Mouse (Mus musculus): ENCODE measurements at regions not wholly inside any gene's neighbourhood (a gene's known extent, or its start where the extent isn't known, plus 50 kb on each side); places are given as distances from the start of the nearest gene placed in this dataset.
A peak's percentile ranks its signal among the peaks of the same experiment; 100 is the strongest.

- Histone ChIP-seq H3K4me2 (ENCODE audit: low read depth, low read length) (no peak overlapping the region), H3K27me3 (ENCODE audit: control insufficient read depth, insufficient read depth, low read length) (no peaks in the 10 kb centered on the region), H3K36me3 (ENCODE audit: control insufficient read depth, insufficient read depth, low read length) (no peaks in the 10 kb centered on the region), H3K4me3 (ENCODE audit: low read depth, low read length) (no peak overlapping the region), H3K9ac (replicated peaks; ENCODE audit: low read depth, low read length) (no peak overlapping the region), H3K27ac (ENCODE audit: low read depth, low read length) (no peak overlapping the region), H3K9me3 (ENCODE audit: control insufficient read depth, low read length) (no peaks in the 10 kb centered on the region), H3K4me1 (ENCODE audit: control insufficient read depth, insufficient read depth, low read length) (no peaks in the 10 kb centered on the region)
- WGBS = 91% methylated on average over 3 of the region's 3 CpGs
- no peak for ATAC-seq (ENCODE audit: low read depth)
Observed at GRCm38 (mm10) chr3:51048739-51049138, 175.5 kb upstream of the Noct start.

- H3K27me3 ChIP-seq (ENCODE audit: control insufficient read depth, insufficient read depth, low read length) = no peaks in the 10 kb centered on the region
- H3K4me2 ChIP-seq (ENCODE audit: low read depth, low read length) = no peak overlapping the region
- H3K27ac ChIP-seq (ENCODE audit: low read depth, low read length) = no peak overlapping the region
- no peaks in the 10 kb centered on the region for H3K9me3 ChIP-seq (ENCODE audit: control insufficient read depth, low read length)
- 96% methylated on average over 1 of the region's 1 CpGs for WGBS
- H3K36me3 ChIP-seq (ENCODE audit: control insufficient read depth, insufficient read depth, low read length) = no peaks in the 10 kb centered on the region
- H3K4me3 ChIP-seq (ENCODE audit: low read depth, low read length) = no peak overlapping the region
- no peak overlapping the region for H3K9ac ChIP-seq (replicated peaks; ENCODE audit: low read depth, low read length)
- H3K4me1 ChIP-seq (ENCODE audit: control insufficient read depth, insufficient read depth, low read length) = no peaks in the 10 kb centered on the region
- ATAC-seq (ENCODE audit: low read depth) = no peak
Observed at GRCm38 (mm10) chr3:51050156-51050555, 174.1 kb upstream of the Noct start.

- H3K9me3 ChIP-seq (ENCODE audit: control insufficient read depth, low read length) = no peaks in the 10 kb centered on the region
- H3K4me1 ChIP-seq (ENCODE audit: control insufficient read depth, insufficient read depth, low read length) = no peaks in the 10 kb centered on the region
- no peak overlapping the region for H3K4me2 ChIP-seq (ENCODE audit: low read depth, low read length)
- 64% methylated on average over 8 of the region's 8 CpGs for WGBS
- no peak overlapping the region for H3K9ac ChIP-seq (replicated peaks; ENCODE audit: low read depth, low read length)
- no peaks in the 10 kb centered on the region for H3K27me3 ChIP-seq (ENCODE audit: control insufficient read depth, insufficient read depth, low read length)
- ATAC-seq (ENCODE audit: low read depth) = peak; percentile 71
- H3K36me3 ChIP-seq (ENCODE audit: control insufficient read depth, insufficient read depth, low read length) = no peaks in the 10 kb centered on the region
- H3K4me3 ChIP-seq (ENCODE audit: low read depth, low read length) = no peak overlapping the region
- H3K27ac ChIP-seq (ENCODE audit: low read depth, low read length) = no peak overlapping the region
Observed at GRCm38 (mm10) chr3:51055004-51055403, 169.2 kb upstream of the Noct start.

GRCm38 (mm10) chr3:51064201-51064600 is 160.0 kb upstream of the Noct start:
- H3K27ac ChIP-seq (ENCODE audit: low read depth, low read length) = no peak overlapping the region
- no peak for ATAC-seq (ENCODE audit: low read depth)
- no peak overlapping the region for H3K9ac ChIP-seq (replicated peaks; ENCODE audit: low read depth, low read length)
- no peaks in the 10 kb centered on the region for H3K9me3 ChIP-seq (ENCODE audit: control insufficient read depth, low read length)
- H3K36me3 ChIP-seq (ENCODE audit: control insufficient read depth, insufficient read depth, low read length) = no peaks in the 10 kb centered on the region
- H3K4me2 ChIP-seq (ENCODE audit: low read depth, low read length) = no peak overlapping the region
- H3K27me3 ChIP-seq (ENCODE audit: control insufficient read depth, insufficient read depth, low read length) = no peaks in the 10 kb centered on the region
- no peak overlapping the region for H3K4me3 ChIP-seq (ENCODE audit: low read depth, low read length)
- 0 out of 2 replicates have a peak, but pooled peaks cover 2% of the 10 kb centered on the region for H3K4me1 ChIP-seq (ENCODE audit: control insufficient read depth, insufficient read depth, low read length)
- WGBS = 62% methylated on average over 4 of the region's 4 CpGs

GRCm38 (mm10) chr3:51066373-51066772 is 157.9 kb upstream of the Noct start:
- no peaks in the 10 kb centered on the region for H3K36me3 ChIP-seq (ENCODE audit: control insufficient read depth, insufficient read depth, low read length)
- H3K27me3 ChIP-seq (ENCODE audit: control insufficient read depth, insufficient read depth, low read length) = no peaks in the 10 kb centered on the region
- 0 out of 2 replicates have a peak, but pooled peaks cover 2% of the 10 kb centered on the region for H3K4me1 ChIP-seq (ENCODE audit: control insufficient read depth, insufficient read depth, low read length)
- WGBS = 49% methylated on average over 5 of the region's 5 CpGs
- H3K4me3 ChIP-seq (ENCODE audit: low read depth, low read length) = no peak overlapping the region
- H3K9me3 ChIP-seq (ENCODE audit: control insufficient read depth, low read length) = no peaks in the 10 kb centered on the region
- no peak overlapping the region for H3K4me2 ChIP-seq (ENCODE audit: low read depth, low read length)
- H3K9ac ChIP-seq (replicated peaks; ENCODE audit: low read depth, low read length) = no peak overlapping the region
- ATAC-seq (ENCODE audit: low read depth) = no peak
- H3K27ac ChIP-seq (ENCODE audit: low read depth, low read length) = no peak overlapping the region

- Histone ChIP-seq H3K4me2 (ENCODE audit: low read depth, low read length) (no peak overlapping the region), H3K9me3 (ENCODE audit: control insufficient read depth, low read length) (no peaks in the 10 kb centered on the region), H3K9ac (replicated peaks; ENCODE audit: low read depth, low read length) (no peak overlapping the region), H3K27ac (ENCODE audit: low read depth, low read length) (no peak overlapping the region), H3K36me3 (ENCODE audit: control insufficient read depth, insufficient read depth, low read length) (no peaks in the 10 kb centered on the region), H3K4me1 (ENCODE audit: control insufficient read depth, insufficient read depth, low read length) (no peaks in the 10 kb centered on the region), H3K4me3 (ENCODE audit: low read depth, low read length) (no peak overlapping the region), H3K27me3 (ENCODE audit: control insufficient read depth, insufficient read depth, low read length) (no peaks in the 10 kb centered on the region)
- no peak for ATAC-seq (ENCODE audit: low read depth)
- 71% methylated on average over 10 of the region's 10 CpGs for WGBS
Observed at GRCm38 (mm10) chr3:51072417-51072816, 151.8 kb upstream of the Noct start.

GRCm38 (mm10) chr3:51073003-51073679 is 151.1 kb upstream of the Noct start:
- 83% methylated on average over 15 of the region's 15 CpGs for WGBS

GRCm38 (mm10) chr3:51073743-51074319 is 150.4 kb upstream of the Noct start:
- no peak for ATAC-seq (ENCODE audit: low read depth)
- no peaks in the 10 kb centered on the region for H3K4me1 ChIP-seq (ENCODE audit: control insufficient read depth, insufficient read depth, low read length)
- H3K9ac ChIP-seq (replicated peaks; ENCODE audit: low read depth, low read length) = no peak overlapping the region
- no peaks in the 10 kb centered on the region for H3K9me3 ChIP-seq (ENCODE audit: control insufficient read depth, low read length)
- H3K27me3 ChIP-seq (ENCODE audit: control insufficient read depth, insufficient read depth, low read length) = no peaks in the 10 kb centered on the region
- no peak overlapping the region for H3K4me3 ChIP-seq (ENCODE audit: low read depth, low read length)
- WGBS = 80% methylated on average over 7 of the region's 7 CpGs
- no peaks in the 10 kb centered on the region for H3K36me3 ChIP-seq (ENCODE audit: control insufficient read depth, insufficient read depth, low read length)
- H3K27ac ChIP-seq (ENCODE audit: low read depth, low read length) = no peak overlapping the region
- H3K4me2 ChIP-seq (ENCODE audit: low read depth, low read length) = no peak overlapping the region

More at GRCm38 (mm10) chr3:51073003-51073679, 151.1 kb upstream of the Noct start:
- no peak overlapping the region for H3K9ac ChIP-seq (replicated peaks; ENCODE audit: low read depth, low read length)
- H3K4me3 ChIP-seq (ENCODE audit: low read depth, low read length) = no peak overlapping the region
- no peaks in the 10 kb centered on the region for H3K9me3 ChIP-seq (ENCODE audit: control insufficient read depth, low read length)
- H3K4me2 ChIP-seq (ENCODE audit: low read depth, low read length) = no peak overlapping the region
- peak; percentile 18; the same call in 1 of the 2 replicates for ATAC-seq (ENCODE audit: low read depth)
- H3K27ac ChIP-seq (ENCODE audit: low read depth, low read length) = no peak overlapping the region
- no peaks in the 10 kb centered on the region for H3K36me3 ChIP-seq (ENCODE audit: control insufficient read depth, insufficient read depth, low read length)
- H3K4me1 ChIP-seq (ENCODE audit: control insufficient read depth, insufficient read depth, low read length) = no peaks in the 10 kb centered on the region
- no peaks in the 10 kb centered on the region for H3K27me3 ChIP-seq (ENCODE audit: control insufficient read depth, insufficient read depth, low read length)

- Histone ChIP-seq H3K27ac (ENCODE audit: low read depth, low read length) (no peak overlapping the region), H3K4me3 (ENCODE audit: low read depth, low read length) (no peak overlapping the region), H3K4me1 (ENCODE audit: control insufficient read depth, insufficient read depth, low read length) (no peaks in the 10 kb centered on the region), H3K4me2 (ENCODE audit: low read depth, low read length) (no peak overlapping the region), H3K9me3 (ENCODE audit: control insufficient read depth, low read length) (no peaks in the 10 kb centered on the region), H3K27me3 (ENCODE audit: control insufficient read depth, insufficient read depth, low read length) (no peaks in the 10 kb centered on the region), H3K36me3 (ENCODE audit: control insufficient read depth, insufficient read depth, low read length) (no peaks in the 10 kb centered on the region), H3K9ac (replicated peaks; ENCODE audit: low read depth, low read length) (no peak overlapping the region)
- WGBS = 57% methylated on average over 10 of the region's 10 CpGs
- ATAC-seq (ENCODE audit: low read depth) = peak; percentile 68; the same call in 1 of the 2 replicates
Observed at GRCm38 (mm10) chr3:51075219-51075920, 148.9 kb upstream of the Noct start.

All from neural tube, embryonic 14.5 days (tissue).